Mouse (Mus musculus): ENCODE results near the gene Bcl10. TPM values are rescaled to one million over a fixed set of nuclear protein-coding genes. Genes with fewer than 3 reads are reported as not detected.

Bcl10 gene
- polyA plus RNA-seq, 1 experiment from 2014 or later = 51.3 TPM

- H3K27me3 ChIP-seq = no peaks in the 10 kb centered on the region
- H3K9ac ChIP-seq = peak overlapping the region; percentile 26; the same call in 1 of the 2 replicates
- ATAC-seq (ENCODE audit: low FRiP score, low read depth) = no peak
- WGBS = 96% methylated on average over 4 of the region's 4 CpGs
- no peak overlapping the region for H3K27ac ChIP-seq
- peak overlapping the region; percentile 71 for H3K4me2 ChIP-seq (replicated peaks)
- peaks cover 36% of the 10 kb centered on the region for H3K4me1 ChIP-seq
- no peak overlapping the region for H3K4me3 ChIP-seq
- H3K9me3 ChIP-seq = no peaks in the 10 kb centered on the region
- H3K36me3 ChIP-seq = peaks cover 33% of the 10 kb centered on the region
Measured at GRCm38 (mm10) chr3:145939971-145940370, 17.4 kb downstream of the Bcl10 start.

DNA sequence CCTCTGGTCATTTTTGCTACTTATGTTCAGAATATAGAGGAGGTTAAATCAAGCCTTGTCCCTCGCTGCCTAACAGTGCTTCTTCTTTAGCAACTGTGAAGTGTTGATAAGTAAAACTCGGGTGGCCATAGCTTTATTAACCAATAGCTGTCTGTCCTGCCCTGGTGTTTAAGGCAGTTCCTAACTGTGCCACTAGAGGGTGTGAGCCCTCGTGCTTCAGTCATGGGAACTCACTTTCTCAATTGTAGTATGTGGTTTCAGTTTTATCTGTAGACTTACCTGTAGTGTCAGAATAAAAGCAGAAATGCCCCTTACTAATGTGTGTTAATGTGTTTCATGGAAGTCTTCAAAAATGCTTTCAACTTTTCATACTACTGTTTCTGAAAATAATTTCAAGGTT is 19.4 kb downstream of the Bcl10 start:
- no peak overlapping the region for H3K4me3 ChIP-seq

DNA sequence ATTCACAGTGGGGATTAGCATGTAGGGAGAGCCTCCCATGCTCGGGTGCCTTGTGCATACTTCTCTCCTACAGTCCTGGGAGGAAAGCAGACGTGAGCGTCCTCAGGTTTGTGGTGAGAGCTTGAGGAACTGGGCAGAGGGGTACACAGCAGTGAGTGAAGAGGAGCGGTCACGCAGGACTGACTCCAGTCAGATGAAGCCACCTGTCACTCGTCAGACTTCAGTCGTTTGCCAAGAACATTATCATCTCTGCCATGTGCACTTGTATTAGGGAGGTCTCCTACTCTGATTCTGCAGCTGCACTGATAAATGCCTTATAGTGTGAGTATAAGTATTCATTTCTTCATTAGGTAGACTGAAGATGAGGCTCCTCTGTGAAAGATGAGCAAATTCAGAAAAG is 21.7 kb downstream of the Bcl10 start:
- no peak for ATAC-seq (ENCODE audit: low FRiP score, low read depth)
- Histone ChIP-seq H3K9me3 (no peaks in the 10 kb centered on the region), H3K36me3 (peaks cover 41% of the 10 kb centered on the region), H3K4me1 (peaks cover 22% of the 10 kb centered on the region), H3K4me3 (no peak overlapping the region), H3K27ac (no peak overlapping the region), H3K4me2 (replicated peaks) (no peak overlapping the region), H3K27me3 (no peaks in the 10 kb centered on the region), H3K9ac (no peak overlapping the region)
- WGBS = 87% methylated on average over 7 of the region's 7 CpGs

More for the DNA sequence above, 19.4 kb downstream of the Bcl10 start:
- Histone ChIP-seq H3K9ac (no peak overlapping the region), H3K36me3 (peaks cover 41% of the 10 kb centered on the region), H3K27ac (no peak overlapping the region), H3K4me1 (peaks cover 36% of the 10 kb centered on the region), H3K4me2 (replicated peaks) (no peak overlapping the region), H3K9me3 (no peaks in the 10 kb centered on the region), H3K27me3 (no peaks in the 10 kb centered on the region)
- WGBS = 16% methylated on average over 3 of the region's 3 CpGs
- ATAC-seq (ENCODE audit: low FRiP score, low read depth) = no peak

DNA sequence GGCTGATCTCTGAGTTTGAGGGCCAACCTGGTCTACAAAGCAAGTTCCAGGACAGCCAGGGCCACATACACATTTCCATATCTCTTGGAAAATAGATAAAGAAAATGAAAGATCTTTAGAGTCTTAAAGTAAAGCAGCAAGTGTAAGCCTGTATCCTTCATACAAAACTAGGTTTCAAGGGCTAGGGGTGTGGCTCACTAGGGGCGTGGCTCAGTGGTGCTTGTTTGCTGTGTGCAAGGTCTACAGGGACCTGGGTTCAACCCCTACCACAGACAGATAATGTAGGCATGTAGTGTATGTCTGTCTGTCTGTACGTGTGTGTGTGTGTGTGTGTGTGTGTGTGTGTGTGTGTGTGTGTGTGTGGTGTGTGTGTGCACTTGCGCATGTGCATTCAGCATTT is 23.3 kb downstream of the Bcl10 start:
- H3K4me3 ChIP-seq = no peak overlapping the region
- no peak overlapping the region for H3K4me2 ChIP-seq (replicated peaks)
- H3K27me3 ChIP-seq = no peaks in the 10 kb centered on the region
- H3K4me1 ChIP-seq = peaks cover 20% of the 10 kb centered on the region
- no peak overlapping the region for H3K27ac ChIP-seq
- no peak overlapping the region for H3K9ac ChIP-seq
- WGBS = 85% methylated on average over 3 of the region's 3 CpGs
- ATAC-seq (ENCODE audit: low FRiP score, low read depth) = no peak
- H3K9me3 ChIP-seq = no peaks in the 10 kb centered on the region
- H3K36me3 ChIP-seq = peaks cover 32% of the 10 kb centered on the region

DNA sequence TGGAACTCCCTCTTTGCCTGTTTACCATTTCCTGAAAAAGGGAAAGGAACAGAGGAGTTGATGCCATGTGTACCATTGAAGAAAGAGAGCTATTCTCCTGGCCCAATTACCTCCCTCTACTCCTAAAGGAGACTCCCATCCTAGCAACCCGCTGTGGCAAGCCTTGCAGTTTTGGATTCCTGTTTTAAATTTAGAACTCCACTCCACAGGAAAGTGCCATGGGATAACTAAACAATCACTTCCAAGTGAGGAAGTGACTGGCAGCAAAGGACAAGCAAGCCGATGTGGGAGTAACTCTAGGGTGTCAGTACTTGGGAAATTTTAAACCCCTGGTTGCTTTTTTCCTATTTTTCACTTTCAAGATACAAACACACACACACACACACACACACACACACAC is 24.1 kb downstream of the Bcl10 start:
- Histone ChIP-seq H3K9ac (no peak overlapping the region), H3K36me3 (peaks cover 25% of the 10 kb centered on the region), H3K4me1 (peaks cover 14% of the 10 kb centered on the region), H3K27ac (no peak overlapping the region), H3K4me2 (replicated peaks) (no peak overlapping the region), H3K9me3 (no peaks in the 10 kb centered on the region), H3K27me3 (no peaks in the 10 kb centered on the region), H3K4me3 (no peak overlapping the region)
- ATAC-seq (ENCODE audit: low FRiP score, low read depth) = no peak
- 35% methylated on average over 2 of the region's 2 CpGs for WGBS

DNA sequence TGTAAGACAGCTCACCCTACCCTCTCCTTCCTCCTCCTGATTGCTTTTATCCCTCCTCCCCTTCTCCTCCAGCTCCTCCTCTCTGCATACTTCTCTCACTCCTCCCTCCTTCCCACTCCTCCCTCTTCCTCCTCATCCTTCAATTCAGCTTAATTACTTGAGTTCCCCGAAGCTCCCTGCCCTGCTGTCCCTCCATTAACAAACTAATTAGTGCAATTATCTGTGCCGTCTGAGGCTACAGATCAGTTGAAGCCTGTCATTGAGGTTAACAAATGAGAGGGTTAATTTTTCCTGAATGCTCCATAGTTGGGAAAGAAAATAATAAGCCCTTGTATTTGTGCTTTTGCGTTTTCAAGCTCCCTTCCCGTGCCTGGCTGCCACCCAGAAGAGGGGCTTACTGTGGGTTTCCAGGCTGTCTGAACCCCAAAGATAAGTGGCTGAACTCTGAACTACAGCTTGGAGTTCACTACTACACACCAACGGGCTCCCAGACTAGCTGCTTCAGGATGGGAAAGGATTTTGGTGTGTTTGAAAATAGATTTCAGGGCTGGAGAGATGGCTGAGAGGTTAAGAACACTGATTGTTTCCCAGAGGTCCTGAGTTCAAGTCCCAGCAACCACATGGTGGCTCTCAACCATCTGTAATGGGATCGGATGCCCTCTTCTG is 25.1 kb downstream of the Bcl10 start:
- H3K27ac ChIP-seq = no peak overlapping the region
- no peaks in the 10 kb centered on the region for H3K27me3 ChIP-seq
- ATAC-seq (ENCODE audit: low FRiP score, low read depth) = no peak
- H3K4me1 ChIP-seq = peaks cover 13% of the 10 kb centered on the region
- no peak overlapping the region for H3K4me2 ChIP-seq (replicated peaks)
- WGBS = 39% methylated on average over 6 of the region's 6 CpGs
- no peaks in the 10 kb centered on the region for H3K9me3 ChIP-seq
- H3K36me3 ChIP-seq = peaks cover 23% of the 10 kb centered on the region
- H3K9ac ChIP-seq = no peak overlapping the region
- H3K4me3 ChIP-seq = no peak overlapping the region

DNA sequence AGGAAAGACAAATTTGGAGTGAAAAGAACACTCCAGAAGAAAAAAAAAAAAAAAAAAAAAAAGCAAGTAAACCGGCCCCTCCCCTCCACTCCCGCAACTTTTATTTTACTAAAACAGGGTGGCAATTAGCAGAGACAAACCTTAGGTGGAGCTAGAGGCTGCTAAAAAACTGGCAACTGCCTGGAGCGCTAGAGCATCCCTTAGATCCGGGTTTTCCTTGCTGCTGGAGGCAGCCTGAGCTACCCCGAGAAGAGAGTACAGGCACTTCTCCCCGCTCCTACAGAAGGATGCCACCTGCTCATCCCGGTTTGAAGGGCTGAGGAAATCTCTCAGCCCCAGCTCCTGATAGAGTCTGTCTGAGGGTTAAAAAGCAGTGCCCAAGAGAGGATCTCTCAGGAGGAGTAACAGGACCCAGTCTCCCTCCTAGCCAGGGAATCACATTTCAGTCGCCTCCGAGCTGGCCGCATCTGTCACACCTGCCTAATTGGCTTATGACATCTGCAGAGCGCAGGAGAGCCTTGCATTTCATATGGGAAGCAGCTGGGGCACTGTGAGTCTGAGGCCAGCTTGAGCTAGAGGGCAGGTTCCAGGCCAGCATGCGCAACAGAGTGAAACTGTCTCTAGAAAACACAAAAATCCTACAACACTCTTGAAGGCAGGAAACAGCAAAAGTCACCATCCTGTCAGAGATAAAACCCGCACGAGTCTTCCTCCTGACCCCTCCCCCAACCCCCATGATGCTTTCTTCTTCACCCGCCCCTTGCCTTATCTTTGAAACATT is 27.6 kb downstream of the Bcl10 start:
- Histone ChIP-seq H3K27ac (no peak overlapping the region), H3K9ac (peak overlapping the region; percentile 45; the same call in 1 of the 2 replicates), H3K4me3 (peak overlapping the region; percentile 14; the same call in 1 of the 2 replicates), H3K9me3 (no peaks in the 10 kb centered on the region), H3K4me1 (peaks cover 7% of the 10 kb centered on the region; the same call in 1 of the 2 replicates), H3K4me2 (replicated peaks) (peak overlapping the region; percentile 58), H3K36me3 (peaks cover 5% of the 10 kb centered on the region), H3K27me3 (no peaks in the 10 kb centered on the region)
- peak; percentile 84 for ATAC-seq (ENCODE audit: low FRiP score, low read depth)
- WGBS = 6% methylated on average over 15 of the region's 15 CpGs

DNA sequence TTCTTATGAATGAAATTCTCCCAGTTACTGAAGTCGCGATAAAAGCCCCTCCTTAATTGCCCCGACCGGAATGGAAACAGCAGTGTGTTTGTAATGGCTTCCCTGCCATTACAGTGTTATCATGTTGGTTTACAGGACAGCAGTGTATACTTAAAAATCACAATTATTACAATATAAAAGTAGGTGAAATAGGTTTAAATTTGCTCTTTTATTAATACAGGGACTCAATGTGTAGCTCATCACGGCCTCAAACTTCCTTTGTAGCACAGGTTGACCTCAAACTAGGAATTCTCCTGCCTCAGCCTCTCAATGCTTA is 28.2 kb downstream of the Bcl10 start:
- ATAC-seq (ENCODE audit: low FRiP score, low read depth) = no peak
- Histone ChIP-seq H3K27ac (no peak overlapping the region), H3K4me1 (peaks cover 7% of the 10 kb centered on the region; the same call in 1 of the 2 replicates), H3K9me3 (no peaks in the 10 kb centered on the region), H3K4me3 (no peak overlapping the region), H3K27me3 (no peaks in the 10 kb centered on the region), H3K36me3 (no peaks in the 10 kb centered on the region; the same call in 1 of the 2 replicates), H3K9ac (no peak overlapping the region), H3K4me2 (replicated peaks) (peak overlapping the region; percentile 58)
- WGBS = 41% methylated on average over 5 of the region's 5 CpGs

DNA sequence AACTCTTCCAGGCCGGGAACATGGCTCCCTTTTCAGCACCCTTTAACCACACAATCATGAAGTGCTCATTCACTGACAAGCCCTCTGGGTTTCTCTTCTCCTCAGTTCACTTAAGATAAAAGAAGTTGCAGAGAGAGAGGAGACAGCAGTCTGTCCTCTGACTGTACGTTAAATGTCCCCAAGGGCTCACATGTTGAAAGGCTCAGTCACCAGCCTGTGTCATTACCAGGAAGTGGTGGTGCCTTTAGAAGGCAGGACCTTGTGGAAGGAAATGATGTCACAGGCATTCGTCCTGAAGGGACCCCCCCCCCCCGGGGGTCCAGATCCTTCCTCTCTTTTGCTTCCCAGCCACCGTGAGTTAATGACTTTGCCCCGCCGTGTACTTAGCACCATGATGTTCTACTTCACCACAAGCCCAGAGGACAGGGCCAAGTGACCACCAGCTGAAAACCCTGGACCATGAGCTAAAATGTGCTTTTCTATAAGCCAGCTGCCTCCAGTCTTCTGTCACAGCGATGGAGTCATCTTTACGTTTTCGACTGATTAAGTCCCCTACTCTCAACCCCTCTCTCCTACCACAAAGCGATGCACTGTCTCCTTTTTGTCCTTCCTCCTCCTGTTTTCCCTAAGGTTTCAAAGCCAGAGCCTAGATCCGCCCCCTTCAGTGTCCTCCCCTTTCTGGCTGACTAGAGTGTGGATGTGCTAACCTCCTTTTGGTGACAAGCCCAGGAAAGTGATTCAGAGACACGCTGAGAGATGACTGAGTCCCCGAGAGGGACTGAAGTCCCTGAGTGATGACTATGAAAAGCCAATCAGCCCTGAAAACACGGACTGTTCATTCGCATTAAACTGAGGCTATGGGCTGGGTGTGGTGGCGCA is 28.9 kb downstream of the Bcl10 start:
- H3K27me3 ChIP-seq = no peaks in the 10 kb centered on the region
- no peak overlapping the region for H3K4me3 ChIP-seq
- H3K9me3 ChIP-seq = no peaks in the 10 kb centered on the region
- H3K4me1 ChIP-seq = peaks cover 7% of the 10 kb centered on the region; the same call in 1 of the 2 replicates
- no peak for ATAC-seq (ENCODE audit: low FRiP score, low read depth)
- no peak overlapping the region for H3K9ac ChIP-seq
- WGBS = 74% methylated on average over 17 of the region's 17 CpGs
- H3K4me2 ChIP-seq (replicated peaks) = no peak overlapping the region
- H3K36me3 ChIP-seq = no peaks in the 10 kb centered on the region
- H3K27ac ChIP-seq = no peak overlapping the region

GRCm38 (mm10) chr3:145952945-145953344 is 30.3 kb downstream of the Bcl10 start:
- Histone ChIP-seq H3K27ac (no peak overlapping the region), H3K4me3 (no peak overlapping the region)
- 84% methylated on average over 7 of the region's 7 CpGs for WGBS

GRCm38 (mm10) chr3:145953411-145953810 is 30.8 kb downstream of the Bcl10 start:
- WGBS = 91% methylated on average over 2 of the region's 2 CpGs
- Histone ChIP-seq H3K9ac (no peak overlapping the region), H3K36me3 (no peaks in the 10 kb centered on the region), H3K4me1 (peaks cover 7% of the 10 kb centered on the region; the same call in 1 of the 2 replicates), H3K27me3 (no peaks in the 10 kb centered on the region), H3K27ac (no peak overlapping the region), H3K9me3 (0 out of 2 replicates have a peak, but pooled peaks cover 3% of the 10 kb centered on the region), H3K4me3 (no peak overlapping the region), H3K4me2 (replicated peaks) (no peak overlapping the region)
- ATAC-seq (ENCODE audit: low FRiP score, low read depth) = no peak

More at GRCm38 (mm10) chr3:145952945-145953344, 30.3 kb downstream of the Bcl10 start:
- Histone ChIP-seq H3K4me2 (replicated peaks) (no peak overlapping the region), H3K36me3 (no peaks in the 10 kb centered on the region), H3K27me3 (no peaks in the 10 kb centered on the region), H3K9me3 (0 out of 2 replicates have a peak, but pooled peaks cover 3% of the 10 kb centered on the region), H3K4me1 (peaks cover 7% of the 10 kb centered on the region; the same call in 1 of the 2 replicates), H3K9ac (no peak overlapping the region)
- ATAC-seq (ENCODE audit: low FRiP score, low read depth) = no peak

- Histone ChIP-seq H3K27ac (no peak overlapping the region), H3K27me3 (peaks cover 19% of the 10 kb centered on the region), H3K9me3 (0 out of 2 replicates have a peak, but pooled peaks cover 3% of the 10 kb centered on the region), H3K4me3 (no peak overlapping the region), H3K36me3 (no peaks in the 10 kb centered on the region), H3K9ac (no peak overlapping the region), H3K4me1 (peaks cover 25% of the 10 kb centered on the region), H3K4me2 (replicated peaks) (no peak overlapping the region)
- ATAC-seq (ENCODE audit: low FRiP score, low read depth) = no peak
- 73% methylated on average over 1 of the region's 1 CpGs for WGBS
Measured at GRCm38 (mm10) chr3:145959824-145960223, 37.2 kb downstream of the Bcl10 start.
